Mouse (Mus musculus): ENCODE data around the gene Obscn.
A peak's percentile ranks its signal among the peaks of the same experiment; 100 is the strongest.

Gene Obscn

DNA sequence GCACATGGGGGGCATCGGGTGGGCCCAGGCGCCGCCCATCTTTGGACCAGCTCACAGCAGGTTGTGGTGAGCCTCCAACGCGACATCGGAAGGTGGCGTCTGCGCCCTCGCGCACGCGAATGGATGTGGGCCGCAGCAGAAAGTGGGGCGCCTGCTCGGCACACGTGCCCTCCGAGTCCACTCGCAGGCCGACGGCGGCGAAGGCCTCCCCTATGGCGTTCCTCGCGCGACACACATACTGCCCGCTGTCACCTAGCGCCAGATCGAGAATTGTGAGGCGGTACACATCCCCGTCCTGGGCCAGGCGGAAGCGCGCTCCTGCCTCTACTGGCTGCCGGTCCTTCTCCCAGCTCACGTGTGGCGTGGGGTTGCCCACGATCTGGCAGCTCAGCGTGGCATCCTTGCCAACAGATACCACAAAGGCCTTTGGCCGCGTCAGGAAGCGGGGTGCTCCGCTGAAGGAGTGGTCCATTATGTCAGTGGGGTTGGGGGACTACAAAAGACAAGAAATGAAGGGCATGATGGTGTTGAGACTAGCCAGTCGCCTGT lies at the start of gene Obscn:
Gene Obscn (minus strand): TSS at position 499 of the 549 bp plus-strand sequence.
- DNase-seq = no peak

GRCm38 (mm10) chr11:59185490-59185889 lies 49.3 kb upstream of the Obscn start:
- no peak for DNase-seq

DNA sequence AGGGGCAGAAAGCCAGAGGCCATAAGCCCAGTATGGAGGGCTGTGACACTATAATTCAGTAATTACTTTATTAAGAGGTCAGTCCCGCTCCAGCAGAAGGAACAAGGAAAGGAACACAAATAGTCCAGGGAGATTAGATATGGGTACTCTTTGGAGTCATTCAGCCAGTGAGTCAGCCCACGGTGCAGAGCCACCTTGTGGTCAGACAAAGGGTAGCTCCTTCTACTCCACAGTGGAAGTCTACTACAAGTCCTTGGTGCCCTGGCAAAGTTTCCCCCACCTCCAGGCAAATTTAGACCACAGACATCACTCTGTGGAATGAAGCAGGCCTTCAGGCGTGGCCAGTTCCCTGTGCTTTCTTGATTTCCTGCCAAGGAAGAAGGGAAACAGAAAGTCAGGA lies 47.6 kb upstream of the Obscn start:
- no peak for DNase-seq

DNA sequence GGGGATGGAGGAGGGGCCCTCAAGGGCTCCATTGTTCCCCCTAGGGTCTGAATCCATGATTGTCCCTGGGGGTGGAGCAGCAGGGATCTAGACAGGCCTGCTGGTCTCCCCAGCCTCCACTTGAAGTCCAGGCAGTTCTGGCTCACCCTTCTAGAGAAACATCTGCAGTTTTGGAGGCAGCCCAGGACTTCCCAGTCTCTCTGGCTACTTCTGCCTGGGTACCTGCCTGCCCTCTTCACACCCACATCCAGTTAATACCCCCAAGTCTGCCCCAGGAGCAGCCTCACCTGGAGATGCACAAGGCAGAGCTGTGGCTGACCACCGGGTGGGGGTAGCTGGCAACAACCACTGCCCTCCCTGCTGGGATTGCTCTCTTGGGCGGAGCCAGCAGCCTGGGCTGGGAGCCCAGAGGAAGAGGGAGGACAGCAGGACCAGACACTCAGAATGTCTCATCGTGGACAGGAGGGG lies 46.7 kb upstream of the Obscn start, which contains the start of gene Gjc2:
Gene Gjc2 (minus strand): TSS at position 350 of the 468 bp plus-strand sequence.
- DNase-seq = no peak

GRCm38 (mm10) chr11:59176921-59177320 lies 40.7 kb upstream of the Obscn start:
- no peak for DNase-seq

- DNase-seq = no peak
Measured at GRCm38 (mm10) chr11:59176475-59176874, 40.3 kb upstream of the Obscn start.

DNA sequence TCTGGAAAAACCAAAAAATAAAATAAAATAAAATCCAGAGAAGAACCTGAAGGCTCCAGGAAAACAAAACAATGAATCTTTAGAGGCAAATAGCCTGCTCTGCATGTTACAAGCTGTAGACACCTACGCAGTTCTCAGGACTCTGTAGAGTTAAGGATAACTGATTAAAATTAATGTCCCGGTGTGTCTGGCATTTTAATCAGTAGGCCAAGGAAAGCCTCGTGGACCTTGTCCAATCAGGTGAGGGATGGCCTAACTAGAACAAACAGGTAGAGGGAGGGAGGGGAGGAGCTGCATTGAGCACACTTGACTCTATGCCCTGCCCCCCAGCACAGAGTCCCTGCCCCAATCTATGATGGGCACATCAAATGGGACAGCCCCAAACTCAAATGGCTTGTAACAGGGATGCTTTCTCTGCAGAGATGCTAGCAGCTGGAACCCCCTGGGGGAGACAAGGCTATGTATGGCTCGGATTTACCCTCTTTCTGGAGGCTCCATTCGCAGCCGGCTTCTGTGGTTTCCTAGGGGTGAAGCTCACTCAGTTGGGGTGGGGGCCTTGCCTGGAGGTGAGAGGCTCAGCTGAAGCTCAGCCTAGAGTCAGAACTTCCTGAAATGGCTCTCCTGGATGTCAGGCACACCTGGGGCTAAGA lies 38.1 kb upstream of the Obscn start:
- DNase-seq = no peak

GRCm38 (mm10) chr11:59170549-59170948 lies 34.3 kb upstream of the Obscn start:
- DNase-seq = no peak

GRCm38 (mm10) chr11:59169807-59170206 lies 33.6 kb upstream of the Obscn start:
- no peak for DNase-seq

- no peak for DNase-seq
Measured at GRCm38 (mm10) chr11:59165616-59166241, 29.5 kb upstream of the Obscn start.

DNA sequence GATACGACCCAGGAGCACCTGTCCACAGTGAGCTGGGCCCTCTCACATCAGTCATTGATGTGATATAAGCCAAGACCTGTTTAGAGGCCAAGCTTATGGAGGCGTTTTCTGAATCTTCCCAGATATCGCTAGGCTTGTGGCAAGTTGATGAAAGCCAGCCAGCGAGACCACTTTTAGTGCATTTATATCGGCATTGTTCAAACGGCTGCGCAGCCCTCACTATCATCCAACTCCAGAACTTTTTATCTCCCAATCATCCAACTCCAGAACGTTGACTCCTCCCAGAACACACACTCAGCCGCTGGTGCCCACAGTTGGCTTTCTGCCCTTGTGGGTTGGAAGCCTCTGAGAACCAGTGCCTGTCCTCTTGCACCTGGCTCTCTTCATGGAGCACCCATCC lies 28.2 kb upstream of the Obscn start:
- no peak for DNase-seq

DNA sequence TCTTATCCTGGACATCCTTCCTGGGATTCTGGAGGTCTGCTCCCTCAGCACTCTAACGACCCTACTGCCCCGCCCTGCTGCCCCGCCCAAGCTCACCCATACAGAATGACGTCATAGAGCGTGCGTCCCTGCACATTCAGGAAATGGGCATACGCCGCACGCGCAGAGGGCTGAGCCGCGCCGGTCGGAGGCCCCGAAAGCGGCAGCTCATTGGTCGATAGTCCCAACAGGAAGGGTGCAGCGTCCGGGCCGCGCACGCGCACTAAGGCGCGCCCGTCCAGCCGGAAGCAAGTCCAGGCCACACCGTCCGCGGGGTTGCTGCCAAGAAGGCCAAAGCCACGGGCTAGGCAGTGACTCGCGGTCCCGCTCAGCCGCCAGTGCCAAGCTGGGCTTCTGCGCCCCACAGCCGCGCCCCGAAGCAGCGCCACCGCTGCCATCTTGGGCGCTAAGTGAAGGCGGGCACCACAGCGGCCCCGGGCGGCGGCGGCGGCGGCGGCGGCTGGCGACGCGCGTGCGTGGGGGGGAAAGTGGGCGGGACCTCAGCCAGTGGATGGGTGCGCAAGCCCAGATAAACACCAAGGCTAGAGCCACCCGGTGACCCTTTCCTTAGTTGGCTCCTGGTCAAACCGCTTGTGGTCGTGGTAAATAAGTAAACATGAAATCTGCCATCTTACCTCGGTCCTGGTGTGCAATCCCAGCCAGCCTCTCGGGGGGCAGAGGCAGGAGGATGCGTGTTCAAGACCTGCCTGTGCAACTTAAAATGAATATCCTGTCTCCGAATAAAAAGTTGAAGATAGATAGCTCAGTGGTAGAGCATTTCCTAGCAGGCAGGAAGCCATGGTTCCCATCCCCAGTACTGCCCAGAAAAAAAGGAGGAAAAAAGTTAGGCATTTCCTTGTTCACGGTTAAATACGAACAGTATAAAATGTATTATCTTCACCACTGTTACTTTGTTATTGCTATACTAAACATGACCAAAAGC lies 27.3 kb upstream of the Obscn start, which contains the start of gene Iba57:
Gene Iba57 (minus strand): TSS at position 485 of the 982 bp plus-strand sequence.
- DNase-seq = peak; percentile 98 to 99

DNA sequence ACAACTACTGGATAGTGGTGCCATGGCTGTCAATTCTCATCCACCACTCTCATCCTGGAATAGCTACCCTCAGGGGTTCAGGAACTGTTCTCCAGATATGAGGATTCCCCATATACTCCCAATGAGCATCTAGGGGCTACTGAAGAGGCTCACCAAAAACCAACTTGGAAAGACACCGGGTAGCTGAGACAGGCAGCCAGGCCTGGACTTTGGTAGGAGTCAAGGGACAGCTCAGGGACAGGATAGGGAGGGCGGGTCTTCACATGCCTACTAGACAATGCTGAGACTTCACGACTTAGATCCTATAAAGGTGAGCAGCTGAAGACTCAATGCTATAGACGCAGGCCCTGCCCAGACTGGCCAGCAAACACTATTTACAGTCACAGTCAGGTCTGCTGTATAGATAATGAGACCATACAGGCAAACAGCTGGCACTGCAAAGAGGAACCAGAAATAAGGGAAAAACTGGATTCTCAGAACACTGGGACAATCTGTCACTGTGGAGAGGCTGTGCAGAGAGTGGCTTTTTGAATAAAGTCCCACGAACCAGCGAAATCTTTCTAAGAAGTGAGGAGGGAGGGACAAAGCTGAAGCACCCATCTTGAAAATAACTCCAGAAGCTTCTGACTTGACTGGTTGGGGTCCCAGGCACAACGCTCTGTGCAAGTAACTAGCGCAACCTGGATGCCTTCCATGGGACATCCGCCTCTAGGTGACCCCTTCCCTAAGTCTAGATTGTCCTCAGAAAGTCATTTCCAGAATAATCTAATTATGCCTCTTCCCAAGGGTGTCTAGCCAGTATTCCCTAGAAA lies 26.4 kb upstream of the Obscn start:
- DNase-seq = no peak

DNA sequence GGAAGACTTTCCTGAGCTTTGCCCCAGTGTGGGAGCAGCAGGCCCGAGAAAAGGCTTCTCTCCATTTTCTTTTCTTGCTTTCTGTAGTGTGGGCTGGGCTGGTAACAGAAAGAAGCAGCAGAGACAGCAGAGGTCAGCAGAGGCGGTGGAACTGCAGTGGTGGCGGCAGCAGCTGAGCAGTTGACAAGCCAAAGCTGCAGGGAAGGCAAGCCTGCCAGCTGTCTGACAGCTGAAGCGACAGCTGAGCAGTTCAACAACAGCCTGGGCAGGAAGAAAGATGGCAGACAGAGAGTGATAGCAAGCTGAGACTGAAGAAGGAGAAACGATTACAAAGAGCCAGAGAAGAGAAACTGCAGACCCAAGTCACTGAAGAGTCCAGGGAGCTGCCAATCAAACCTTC lies 25.2 kb upstream of the Obscn start:
- DNase-seq = no peak

GRCm38 (mm10) chr11:59159558-59159957 lies 23.4 kb upstream of the Obscn start:
- no peak for DNase-seq

DNA sequence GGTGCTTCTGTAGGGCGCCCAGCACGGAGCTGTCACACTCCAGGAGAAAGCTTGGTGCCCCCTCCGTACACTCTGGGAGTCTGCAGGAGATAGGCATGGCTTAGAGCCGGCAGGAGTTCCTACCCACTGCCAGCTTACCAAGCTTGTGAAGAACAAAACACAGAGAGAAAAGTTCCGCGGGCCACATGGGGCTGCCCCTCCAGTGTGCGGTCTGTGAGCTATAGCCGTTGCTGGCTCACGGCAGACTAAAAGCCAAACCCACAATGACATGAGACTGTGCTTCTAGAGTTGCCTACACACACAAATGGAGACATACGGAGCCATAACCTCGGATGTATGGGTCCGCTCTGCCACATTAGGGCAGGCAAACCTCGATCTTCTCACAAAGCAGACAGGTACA lies 22.9 kb upstream of the Obscn start:
- no peak for DNase-seq

DNA sequence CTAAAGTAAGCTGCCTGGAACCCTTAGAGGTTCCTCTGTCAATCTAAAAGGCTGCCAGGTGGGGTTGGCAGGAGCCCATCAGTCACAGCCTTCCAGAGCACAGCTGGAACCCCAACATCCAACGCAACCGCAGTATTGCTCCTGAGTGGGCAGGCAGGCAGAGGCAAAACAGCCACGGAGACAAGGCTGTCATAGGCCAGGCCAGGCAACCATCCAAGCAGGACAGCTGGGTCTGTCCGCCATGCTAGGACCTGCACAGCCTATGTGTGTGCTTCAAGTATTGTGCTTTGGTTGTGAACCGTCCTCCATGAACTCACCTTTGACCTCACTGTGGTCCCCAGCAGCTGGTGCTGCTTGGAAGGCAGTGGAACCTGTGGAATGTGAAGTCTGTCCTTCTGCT lies 19.7 kb upstream of the Obscn start:
- no peak for DNase-seq

GRCm38 (mm10) chr11:59154220-59154619 lies 18.0 kb upstream of the Obscn start:
- no peak for DNase-seq

- DNase-seq = no peak
Measured at GRCm38 (mm10) chr11:59151729-59152128, 15.5 kb upstream of the Obscn start.

- DNase-seq = no peak
Measured at GRCm38 (mm10) chr11:59149302-59149701, 13.1 kb upstream of the Obscn start.

DNA sequence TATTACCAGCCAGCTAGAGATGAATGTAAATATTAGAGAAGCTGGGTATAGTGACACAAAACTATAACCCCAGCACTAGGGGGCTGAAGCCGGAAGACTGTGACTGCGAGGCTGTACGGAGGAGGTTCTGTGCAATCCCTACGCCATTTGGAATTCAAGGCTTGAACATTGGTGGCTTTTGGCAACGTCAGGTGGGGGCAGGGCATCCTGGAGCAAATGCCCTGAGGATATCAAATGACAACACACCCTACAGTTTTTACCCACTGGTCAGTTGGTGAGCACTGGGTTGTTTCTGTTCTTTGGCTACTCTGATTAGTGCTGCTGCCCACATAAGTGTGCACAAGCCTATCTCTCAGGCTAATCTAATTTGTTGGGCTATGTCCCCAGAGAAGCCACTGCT lies 6.8 kb upstream of the Obscn start:
- no peak for DNase-seq

DNA sequence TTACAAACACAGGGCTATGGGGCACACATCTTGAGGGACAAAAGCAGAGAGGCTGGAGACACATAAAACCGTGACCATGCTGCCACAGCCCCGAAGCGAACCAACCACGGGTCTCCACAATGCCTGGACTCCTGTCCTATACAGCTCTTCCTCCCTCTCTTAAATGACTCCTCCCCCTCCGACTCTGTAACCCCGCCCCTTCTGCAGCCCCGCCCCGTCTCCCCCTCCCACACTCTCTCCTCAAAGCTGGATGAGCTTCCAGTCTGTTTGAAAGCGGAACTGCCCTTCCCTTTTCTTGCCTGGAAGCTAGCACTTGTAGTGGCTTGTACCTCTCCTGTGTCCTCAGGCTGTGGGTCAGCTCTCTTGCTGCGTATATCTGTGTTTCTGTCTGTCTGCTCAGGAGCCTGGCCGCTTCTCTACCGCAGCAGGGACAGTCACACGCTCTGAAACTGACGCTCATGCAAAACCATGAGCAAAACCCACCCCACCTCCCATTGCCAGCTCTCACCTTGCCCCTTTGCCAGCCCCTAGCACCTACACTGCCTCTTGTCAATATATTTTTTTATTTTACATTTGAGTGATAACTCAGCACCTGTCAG lies 5.7 kb upstream of the Obscn start:
- DNase-seq = no peak
